Mouse (Mus musculus) ovary, adult 2 months (tissue): ENCODE measurements around the gene Cnot4. TPM values are rescaled to one million over a fixed set of nuclear protein-coding genes. Genes with fewer than 3 reads are reported as not detected.

Source experiments
- polyA plus RNA-seq: library from polyadenylated mRNA; depleted of rRNA; stranded (reverse); fragments of >200 nt; gene quantifications from 2 replicates; pipeline ENCODE4 v1.2.3, GENCODE M21; 2012; rRNA removed

Gene Cnot4
- polyA plus RNA-seq, result 5.5 and 11.5 TPM in 2 replicates

GRCm38 (mm10) chr6:35133579-35134488 is at the start of gene Cnot4:
Cnot4 (minus strand) TSS chr6:35133724.

GRCm38 (mm10) chr6:35176979-35177649 is 43.6 kb upstream of the Cnot4 start, which contains the start of gene Nup205:
Nup205 (plus strand) TSS chr6:35177421.

GRCm38 (mm10) chr6:34988081-34988761 is 145.3 kb downstream of the Cnot4 start, which contains the start of gene Slc23a4:
Slc23a4 (minus strand) TSS chr6:34988404.

Other genes starting within 250 kb of the Cnot4 start
- 24.5 and 26.8 TPM in 2 replicates for gene Wdr91, start 222.8 kb downstream of the Cnot4 start, polyA plus RNA-seq
- gene Stra8, start 213.6 kb downstream of the Cnot4 start, polyA plus RNA-seq, result not detected in 2 replicates
- 2.6 and 3.0 TPM in 2 replicates for gene Slc23a4, start 145.3 kb downstream of the Cnot4 start, polyA plus RNA-seq
- gene Nup205, start 43.7 kb upstream of the Cnot4 start, polyA plus RNA-seq, result 19.8 and 22.1 TPM in 2 replicates
- 0.33 and 0.48 TPM in 2 replicates for gene Slc13a4, start 174.4 kb upstream of the Cnot4 start, polyA plus RNA-seq
- 1.4 and 2.5 TPM in 2 replicates for gene Fam180a, start 192.4 kb upstream of the Cnot4 start, polyA plus RNA-seq